Mouse (Mus musculus) fibroblast of lung, adult 2 months (primary cell): ENCODE data around the gene Dmrt3.

Source experiments
- DNase-seq: peaks from one replicate; pipeline ENCODE4 v3.0.0-alpha.2; 2011; ENCODE audit warnings: low read depth

Dmrt3 gene

GRCm38 (mm10) chr19:25610015-25610410 is at the start of gene Dmrt3:
Gene Dmrt3 (plus strand): TSS chr19:25610301.
- no peak for DNase-seq

GRCm38 (mm10) chr19:25564430-25564829 is 45.7 kb upstream of the Dmrt3 start:
- no peak for DNase-seq

DNA sequence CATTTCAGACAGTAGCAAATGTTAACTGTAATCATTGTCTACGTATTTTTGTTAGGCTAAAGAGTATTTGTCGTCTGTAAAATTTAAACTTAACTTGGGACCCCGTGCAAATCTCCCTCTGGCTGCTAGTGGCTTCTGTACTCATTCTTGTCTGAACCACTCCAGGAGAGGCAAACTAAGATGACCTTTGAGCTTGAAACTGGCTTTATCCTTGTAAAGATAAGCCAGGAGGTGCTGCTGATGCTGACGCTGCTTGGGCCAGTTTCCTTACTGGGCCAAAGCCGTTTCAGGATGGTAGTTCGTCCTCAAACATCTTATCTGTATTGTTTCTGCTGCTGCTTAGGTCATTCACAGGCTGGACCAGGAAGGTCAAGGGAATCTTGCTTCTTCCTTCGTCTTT is 40.3 kb upstream of the Dmrt3 start:
- no peak for DNase-seq

DNA sequence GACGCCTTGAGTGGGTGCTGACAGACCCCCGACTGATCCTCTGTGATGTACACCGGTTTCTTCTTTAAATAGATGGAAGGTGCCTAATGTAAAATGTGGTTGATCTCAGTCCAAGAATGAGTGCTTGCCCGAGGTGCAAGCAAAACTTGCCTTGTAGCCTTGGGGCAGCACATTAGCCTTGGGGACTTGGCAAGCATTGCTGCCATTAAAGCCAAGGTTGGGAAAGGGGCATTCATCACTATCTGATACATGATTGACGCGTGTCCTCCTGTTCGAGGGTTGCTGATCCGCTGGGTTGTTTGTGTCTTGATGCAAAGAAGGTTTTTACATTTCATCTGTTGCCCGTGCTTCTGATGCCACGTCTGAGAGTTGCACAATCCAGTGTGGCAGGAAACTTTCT is 35.7 kb upstream of the Dmrt3 start:
- no peak for DNase-seq

DNA sequence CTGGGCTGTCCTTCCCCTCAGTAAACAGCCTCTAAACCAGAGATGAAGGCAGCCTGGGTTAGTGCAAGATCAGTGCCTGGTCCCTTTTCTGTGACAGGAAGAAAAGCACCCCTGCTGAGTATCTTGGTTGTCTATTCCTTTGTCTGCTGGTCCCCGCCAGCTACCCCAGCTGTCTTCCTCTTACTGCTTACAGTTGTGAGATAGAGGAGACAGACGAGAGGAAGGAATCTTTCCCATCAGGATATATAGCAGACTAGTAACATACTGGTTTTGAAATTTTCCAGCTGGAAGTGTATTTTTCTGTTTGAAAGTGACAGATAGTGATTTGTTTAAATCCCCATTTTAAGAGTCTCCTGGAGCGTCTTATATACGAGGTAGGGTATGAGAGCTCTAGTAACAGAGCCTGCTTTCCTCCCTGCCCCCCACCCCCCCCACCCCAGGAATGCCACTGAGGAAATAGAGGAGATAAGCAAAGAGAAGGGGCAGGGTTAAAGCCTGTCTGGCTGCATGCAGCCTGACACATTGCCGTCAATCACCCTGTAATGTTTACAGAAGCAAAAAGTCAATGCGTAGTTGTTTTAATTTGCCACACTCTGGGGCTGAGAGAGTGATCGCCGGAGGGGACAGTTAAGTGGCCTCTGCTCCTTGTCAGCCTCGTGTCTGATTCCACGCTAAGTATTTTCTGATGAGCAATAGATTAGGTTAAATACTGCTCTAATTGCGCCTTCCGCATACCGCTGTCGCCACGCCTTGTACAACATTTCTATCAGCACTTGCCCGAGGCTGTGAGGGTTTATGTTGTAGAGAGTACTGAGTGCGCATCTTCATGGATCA is 34.9 kb upstream of the Dmrt3 start:
- DNase-seq, result no peak

DNA sequence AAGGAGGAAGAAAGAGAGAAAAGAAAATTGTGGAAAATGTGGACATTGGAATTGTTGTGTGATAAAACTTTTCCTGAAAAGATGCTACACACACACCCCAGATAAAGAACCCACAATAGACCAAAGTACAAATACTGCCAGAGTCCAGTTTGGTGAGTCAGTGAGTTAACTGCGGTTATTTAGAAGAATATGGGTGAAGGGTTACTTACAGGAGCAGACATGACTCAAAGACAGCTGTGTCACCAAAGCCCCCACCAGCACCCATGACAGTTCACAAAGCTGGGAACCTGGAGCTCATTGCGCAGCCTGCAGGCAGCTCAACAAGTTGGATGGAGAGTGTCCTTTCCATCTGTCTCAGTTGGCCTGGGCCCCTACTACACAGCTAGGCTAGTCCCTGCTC is 31.7 kb upstream of the Dmrt3 start:
- DNase-seq, result no peak

DNA sequence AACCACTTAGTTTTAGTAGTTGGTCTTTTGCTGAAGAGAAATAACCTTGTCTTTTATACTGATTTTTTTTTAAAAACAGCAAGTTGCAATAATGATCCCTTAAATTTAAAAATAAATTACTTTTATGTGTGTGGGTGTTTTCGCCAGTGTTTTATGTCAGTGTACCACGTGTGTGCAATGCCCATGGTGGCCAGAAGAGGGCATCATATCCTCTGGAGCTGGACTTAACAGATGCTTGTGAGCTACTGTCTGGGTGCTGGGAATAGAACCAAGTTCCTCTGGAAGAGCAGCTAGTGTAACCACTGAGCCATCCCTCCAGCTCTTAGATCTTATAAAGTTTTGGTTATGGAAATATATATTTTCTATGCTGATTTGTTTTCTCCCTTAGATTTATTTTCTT is 30.7 kb upstream of the Dmrt3 start:
- no peak for DNase-seq

GRCm38 (mm10) chr19:25597717-25598232 is 12.3 kb upstream of the Dmrt3 start:
- no peak for DNase-seq

DNA sequence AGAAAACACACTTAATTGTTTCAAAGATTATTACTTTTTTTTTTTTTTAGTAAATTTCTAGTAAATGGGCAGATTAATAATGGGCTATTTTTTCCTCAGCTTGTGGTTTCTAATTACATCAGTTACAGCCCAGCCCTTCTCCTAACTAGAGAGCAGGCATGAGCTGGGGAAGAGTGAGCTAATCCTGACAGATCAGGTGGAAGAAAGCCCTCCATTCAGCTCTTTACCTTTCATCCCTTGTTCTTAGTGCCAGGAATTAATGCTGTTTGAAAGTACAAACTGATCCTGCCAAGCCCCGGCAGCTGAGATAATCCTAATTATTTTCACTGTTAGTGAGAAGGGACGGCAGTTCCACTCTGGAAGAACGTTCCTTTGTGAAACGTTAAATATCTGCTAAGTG is 11.5 kb upstream of the Dmrt3 start:
- no peak for DNase-seq

- no peak for DNase-seq
These were observed 8.1 kb upstream of the Dmrt3 start for GRCm38 (mm10) chr19:25601966-25602365.

- no peak for DNase-seq
These were observed 2.5 kb upstream of the Dmrt3 start for GRCm38 (mm10) chr19:25607461-25608205.

DNA sequence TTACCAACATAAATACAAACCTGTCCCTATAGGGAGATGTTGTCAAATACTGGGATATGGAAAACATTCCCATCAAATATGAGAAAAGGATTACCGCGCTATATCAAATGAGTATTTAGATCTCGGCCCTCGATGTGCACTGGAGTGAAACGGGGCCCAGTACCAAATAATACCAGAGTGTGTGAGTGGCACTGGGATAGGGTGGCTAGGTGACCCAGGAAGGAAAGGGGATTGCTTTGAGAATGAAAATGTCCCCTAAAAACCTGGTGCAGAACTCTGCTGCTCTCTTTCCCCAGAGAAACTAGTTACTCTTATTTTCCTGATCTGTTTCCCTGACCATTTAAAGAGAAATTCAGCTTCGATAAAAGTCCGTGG is 1.9 kb upstream of the Dmrt3 start:
- no peak for DNase-seq

DNA sequence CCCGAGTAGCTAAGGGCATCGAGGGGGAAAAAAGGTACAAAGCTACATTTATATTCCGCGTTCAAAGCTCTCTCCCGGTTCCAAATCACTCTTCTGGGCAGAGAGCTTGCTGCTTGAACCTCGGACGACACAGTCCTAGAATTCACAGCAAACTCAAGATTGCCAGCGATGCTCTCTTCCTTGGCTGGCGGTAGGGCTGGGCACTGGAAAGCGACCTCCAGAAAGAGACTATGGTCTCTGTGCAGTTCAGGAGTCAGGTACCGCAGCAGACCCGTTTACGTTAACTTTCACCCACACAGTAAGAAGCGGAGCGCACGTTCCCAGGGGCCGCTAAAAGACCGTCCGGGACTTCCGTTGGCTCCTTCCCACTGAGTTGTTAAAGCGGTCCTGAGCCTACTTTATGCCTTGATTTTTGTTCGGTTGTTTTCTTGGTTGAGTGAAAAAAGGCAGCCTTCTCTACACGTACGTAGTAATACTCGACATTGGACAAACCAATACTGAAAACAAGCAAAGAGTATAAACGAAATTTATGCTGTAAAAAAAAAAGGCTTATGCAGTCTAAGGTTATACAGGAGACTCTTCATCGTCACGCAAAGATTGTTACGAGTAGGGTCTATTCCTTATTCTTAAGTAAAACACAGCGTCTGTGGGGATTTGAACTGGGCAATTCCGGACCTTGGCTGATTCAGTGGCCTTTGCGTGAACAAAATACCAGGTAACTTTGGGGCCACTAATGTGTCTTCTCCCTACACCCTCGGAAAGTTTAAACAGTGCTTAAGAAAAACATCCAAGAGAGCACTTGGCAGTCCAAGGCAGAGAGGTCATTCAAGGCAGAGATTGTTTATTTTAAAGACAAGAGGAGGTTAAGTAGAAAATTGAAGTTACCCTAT is 895 bp upstream of the Dmrt3 start:
- no peak for DNase-seq

DNA sequence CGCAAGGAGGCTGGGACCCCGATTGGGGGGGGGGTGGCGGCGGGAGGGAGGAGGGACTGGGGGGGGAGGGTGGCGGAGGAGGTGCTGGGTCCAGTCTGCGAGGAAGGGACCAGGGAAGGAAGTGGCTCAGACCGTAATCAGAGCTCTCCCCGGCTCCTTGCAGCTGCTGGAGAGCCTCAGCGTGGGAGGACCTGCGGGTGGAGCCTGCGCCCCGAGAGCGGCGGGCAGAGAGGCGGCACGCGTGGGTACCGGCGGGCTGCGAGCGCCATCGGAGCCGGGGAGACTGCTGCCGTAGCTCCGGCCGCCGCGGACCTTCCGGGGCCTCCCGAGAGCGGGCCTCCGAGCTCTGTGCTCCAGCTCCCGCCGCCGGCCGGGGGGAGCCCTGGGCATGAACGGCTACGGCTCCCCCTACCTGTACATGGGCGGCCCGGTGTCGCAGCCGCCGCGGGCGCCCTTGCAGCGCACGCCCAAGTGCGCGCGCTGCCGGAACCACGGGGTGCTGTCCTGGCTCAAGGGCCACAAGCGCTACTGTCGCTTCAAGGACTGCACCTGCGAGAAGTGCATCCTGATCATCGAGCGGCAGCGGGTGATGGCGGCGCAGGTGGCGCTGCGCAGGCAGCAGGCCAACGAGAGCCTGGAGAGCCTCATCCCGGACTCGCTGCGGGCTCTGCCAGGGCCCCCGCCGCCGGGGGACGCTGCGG is 460 bp downstream of the Dmrt3 start:
- no peak for DNase-seq

DNA sequence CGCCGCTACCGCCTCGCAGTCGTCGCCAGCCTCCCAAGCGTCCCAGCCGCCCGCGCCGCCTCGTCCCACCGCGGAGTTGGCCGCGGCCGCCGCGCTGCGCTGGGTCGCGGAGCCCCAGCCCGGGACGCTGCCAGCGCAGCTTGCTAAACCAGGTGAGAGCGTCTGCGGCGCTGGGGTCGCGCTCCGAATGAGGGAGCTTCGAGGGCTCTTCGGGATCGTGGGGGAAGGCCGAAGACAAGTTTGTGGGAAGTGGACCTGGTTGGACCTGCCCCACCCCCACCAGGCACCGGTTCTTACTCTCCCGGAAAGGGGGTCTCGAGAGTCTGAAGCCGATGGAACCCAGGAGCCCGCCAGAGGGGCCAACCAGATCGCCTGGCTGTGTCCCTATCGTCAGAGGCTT is 1.0 kb downstream of the Dmrt3 start:
- no peak for DNase-seq

DNA sequence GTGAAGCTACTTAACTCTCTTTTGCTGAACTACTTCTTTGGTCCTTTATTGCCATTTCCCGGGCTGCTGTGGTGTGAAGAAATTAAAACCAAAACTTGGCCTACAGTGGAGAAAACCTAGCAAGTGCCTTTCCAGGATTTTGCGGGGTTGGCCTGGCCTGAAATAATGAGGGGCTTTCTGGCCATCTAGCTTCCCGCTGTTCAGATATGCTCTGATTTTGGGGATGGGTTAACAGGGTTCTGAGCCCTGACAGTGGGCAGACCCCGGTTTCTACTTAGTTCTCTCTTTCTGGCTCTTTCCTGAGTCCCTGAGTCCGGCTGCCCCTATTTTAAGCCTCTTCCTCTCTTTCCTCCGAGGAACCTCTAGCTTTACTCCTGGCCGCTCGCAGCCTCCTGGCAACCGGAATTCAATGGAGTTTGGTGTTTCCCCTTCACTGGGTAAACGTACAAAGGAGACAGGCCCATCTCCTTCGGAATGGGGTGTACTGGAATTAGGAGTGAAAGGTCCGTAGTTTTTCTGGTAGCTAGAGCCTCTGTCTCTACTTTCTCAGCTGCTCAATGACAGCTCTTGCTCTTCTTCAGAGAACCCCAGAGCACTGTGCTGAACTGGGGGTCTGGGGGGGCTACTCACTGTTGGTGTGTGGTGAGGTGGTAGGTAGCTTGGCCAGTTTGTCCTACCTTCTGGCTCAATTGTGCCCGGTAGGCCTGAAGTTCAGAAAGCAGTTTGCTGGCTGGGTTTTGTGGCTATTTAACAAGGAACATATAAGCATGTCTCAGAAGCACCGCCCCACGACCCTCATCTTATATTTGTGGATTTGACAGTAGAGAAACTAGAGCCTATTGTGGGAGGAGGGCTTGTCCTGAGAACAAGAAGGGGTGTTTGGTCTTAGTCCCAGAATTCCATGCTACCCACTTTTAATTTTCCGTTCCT is 2.0 kb downstream of the Dmrt3 start:
- no peak for DNase-seq

- DNase-seq, result no peak
These were observed 2.8 kb downstream of the Dmrt3 start for GRCm38 (mm10) chr19:25612806-25613295.

- no peak for DNase-seq
These were observed 3.6 kb downstream of the Dmrt3 start for GRCm38 (mm10) chr19:25613476-25614300.

- DNase-seq, result no peak
These were observed 5.8 kb downstream of the Dmrt3 start for GRCm38 (mm10) chr19:25615889-25616288.
